Mouse (Mus musculus): ENCODE results near the gene Stau1. TPM values are rescaled to one million over a fixed set of nuclear protein-coding genes. Genes with fewer than 3 reads are reported as not detected.
"Not testable (repeated sequence)": the region's sequence is repeated elsewhere in the genome, so short reads cannot be mapped to it uniquely, and the experiment has no call there.

Stau1 gene
- total RNA-seq (2021), result 10 to 100 TPM; 63.1 to 64.5 TPM
- long read RNA-seq, experiment 1, transcript Stau1-204 (12 exons, 2,976 nt), result minor isoform, 21 of 138 reads
- long read RNA-seq, experiment 1, transcript Stau1-209 (4 exons, 774 nt), result major isoform, 51 of 138 reads
- long read RNA-seq, experiment 1, transcript Stau1-202 (12 exons, 3,569 nt), result minor isoform, 42 of 138 reads
- long read RNA-seq, experiment 1, partial matches to known transcripts, result 10 of 138 reads
- long read RNA-seq, experiment 1, other reads (novel, unspliced or antisense), result 13 of 138 reads
- long read RNA-seq, experiment 2, transcript Stau1-204 (12 exons, 2,976 nt), result minor isoform, 25 of 150 reads
- long read RNA-seq, experiment 2, transcript Stau1-202 (12 exons, 3,569 nt), result minor isoform, 39 of 150 reads
- long read RNA-seq, experiment 2, transcript Stau1-209 (4 exons, 774 nt), result major isoform, 60 of 150 reads
- long read RNA-seq, experiment 2, partial matches to known transcripts, result 8 of 150 reads
- long read RNA-seq, experiment 2, other reads (novel, unspliced or antisense), result 17 of 150 reads

GRCm38 (mm10) chr2:166995796-166996532 is at the start of gene Stau1:
Stau1 (minus strand) TSS chr2:166996299.
- peak; percentile 93 to 97 for DNase-seq (ENCODE audit: low spot score in 2 of 2)

DNA sequence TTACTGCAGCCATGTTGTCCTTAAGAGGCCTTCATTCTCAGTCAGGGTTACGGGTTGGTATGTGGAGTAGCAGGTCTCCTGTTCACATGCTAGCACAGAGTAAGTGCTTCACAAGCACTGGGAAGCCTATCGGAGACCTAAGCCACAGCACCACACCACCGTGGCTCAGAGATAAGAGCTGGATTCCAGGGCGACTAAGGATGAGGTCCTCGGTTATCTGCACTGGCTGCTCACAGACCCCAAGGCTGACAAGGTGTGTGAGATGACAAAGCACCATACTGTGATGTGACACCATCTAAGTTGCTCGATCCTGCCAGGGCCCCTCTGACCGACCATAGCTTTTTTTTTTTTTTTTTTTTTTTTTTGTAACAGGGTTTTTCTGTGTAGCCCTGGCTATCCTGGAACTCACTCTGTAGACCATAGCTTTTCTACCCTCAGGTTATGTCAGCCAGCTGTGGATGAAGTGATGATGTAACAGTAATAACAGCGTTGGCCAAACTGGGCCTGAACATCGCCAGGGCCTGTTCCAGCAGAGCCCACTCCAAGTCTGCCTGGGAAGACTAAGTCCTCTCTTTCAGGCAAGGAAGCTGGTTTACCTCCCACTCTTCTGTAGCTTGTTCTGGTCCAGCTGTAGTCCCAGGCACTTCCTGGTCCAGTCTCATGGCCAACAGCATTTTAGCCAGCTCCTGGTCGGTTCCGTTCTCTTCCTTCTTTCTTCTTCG is 47.5 kb upstream of the Stau1 start:
- no peak for DNase-seq (ENCODE audit: low spot score in 2 of 2)

GRCm38 (mm10) chr2:167039386-167039785 is 43.3 kb upstream of the Stau1 start:
- no peak for DNase-seq (ENCODE audit: low spot score in 2 of 2)

DNA sequence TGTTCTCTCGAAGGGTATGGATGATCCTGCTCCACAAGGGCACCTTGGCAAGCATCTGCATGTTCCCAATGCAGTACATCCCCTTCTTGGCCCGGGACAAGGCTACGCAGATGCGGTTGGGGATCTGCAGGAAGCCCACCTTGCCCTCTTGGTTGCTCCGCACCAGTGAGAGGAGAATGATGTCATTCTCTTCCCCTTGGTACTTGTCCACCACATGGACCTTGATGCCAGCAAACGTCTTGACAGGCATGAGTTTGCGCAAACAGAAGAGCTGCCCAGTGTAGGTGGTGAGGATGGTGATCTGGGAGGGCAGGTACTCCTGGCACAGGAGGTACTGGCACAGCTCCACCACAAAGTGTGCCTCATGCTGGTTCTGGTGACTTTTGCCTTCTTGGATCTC is 42.6 kb upstream of the Stau1 start:
- DNase-seq (ENCODE audit: low spot score in 2 of 2), result no peak

- no peak for DNase-seq (ENCODE audit: low spot score in 2 of 2)
Measured at GRCm38 (mm10) chr2:167038297-167038696, 42.2 kb upstream of the Stau1 start.

DNA sequence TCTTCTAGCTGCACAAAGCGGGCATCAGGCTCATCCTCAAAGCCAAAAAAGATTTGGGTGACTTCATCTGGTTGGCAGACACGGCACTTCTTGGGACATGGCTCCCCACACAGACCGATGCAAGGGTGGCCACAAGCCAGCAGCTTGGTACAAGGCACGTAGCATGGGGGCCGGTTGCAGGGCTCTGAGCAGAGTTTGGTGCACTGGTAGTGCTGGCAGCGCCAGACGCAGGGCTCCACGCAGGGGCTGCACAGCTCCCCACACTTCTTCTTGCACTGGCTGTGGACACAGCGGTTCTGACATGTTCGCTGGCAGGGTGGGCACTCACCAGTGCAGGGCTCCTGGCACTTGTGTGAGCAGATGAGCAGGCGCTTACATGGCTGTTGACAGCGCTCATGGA is 41.6 kb upstream of the Stau1 start:
- DNase-seq (ENCODE audit: low spot score in 2 of 2), result no peak

DNA sequence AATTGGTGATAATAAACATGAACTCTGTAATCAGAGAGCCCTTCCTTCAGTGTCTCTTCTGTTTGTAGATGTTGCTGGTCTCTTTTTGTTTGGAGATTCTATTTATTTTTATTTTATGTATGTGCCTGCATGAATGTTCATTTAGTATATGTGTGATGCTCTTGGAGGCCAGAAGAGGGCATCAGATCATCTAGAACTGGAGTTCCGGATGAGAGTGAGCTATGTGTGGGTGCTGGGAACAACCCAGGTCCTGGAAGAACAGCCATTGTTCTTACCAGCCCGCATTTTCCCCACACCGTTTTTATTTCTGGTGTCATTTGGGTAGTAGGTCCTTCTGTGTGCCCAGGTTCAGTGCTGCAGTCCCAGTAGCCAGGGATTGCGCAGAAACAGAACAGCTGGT is 34.4 kb upstream of the Stau1 start:
- DNase-seq (ENCODE audit: low spot score in 2 of 2), result no peak

DNA sequence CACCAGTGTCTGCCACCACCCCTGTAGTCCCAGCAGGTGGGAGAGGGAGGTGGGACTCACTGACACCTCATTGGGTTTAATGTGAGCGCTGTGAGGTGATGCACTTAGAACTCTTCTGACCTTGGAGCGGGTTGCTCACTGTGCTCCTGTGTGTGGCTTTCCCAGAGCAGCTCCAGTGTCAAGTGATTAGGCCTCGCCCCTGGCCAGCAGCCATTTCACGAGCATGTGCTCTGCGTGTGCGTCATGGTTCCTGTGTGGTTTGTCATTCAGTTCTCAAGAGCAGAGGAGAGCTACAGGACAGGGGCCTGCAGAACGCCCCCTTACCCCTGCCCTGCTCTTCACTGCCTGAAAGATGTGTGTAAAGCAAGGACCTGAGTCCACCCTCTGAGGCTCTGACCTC is 32.5 kb upstream of the Stau1 start:
- no peak for DNase-seq (ENCODE audit: low spot score in 2 of 2)

DNA sequence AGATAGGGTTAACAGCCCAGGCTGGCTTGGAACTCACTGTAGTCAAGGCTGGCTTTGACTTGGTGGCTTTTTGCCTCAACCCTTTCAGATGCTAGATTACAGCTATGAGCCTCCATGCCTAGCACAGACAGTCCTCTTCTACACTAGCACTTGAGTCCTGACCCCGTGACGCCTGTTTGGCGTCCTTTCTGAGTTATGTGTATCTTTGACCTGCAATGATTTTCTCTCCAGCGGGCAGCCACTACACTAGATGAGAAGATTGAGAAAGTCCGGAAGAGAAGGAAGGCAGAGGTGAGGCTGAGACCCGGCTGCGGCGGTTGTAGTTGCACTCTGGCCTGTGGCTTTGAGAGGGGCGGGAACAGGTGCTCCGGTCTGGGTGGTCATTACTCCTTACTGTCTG is 23.3 kb upstream of the Stau1 start:
- DNase-seq (ENCODE audit: low spot score in 2 of 2), result no peak

DNA sequence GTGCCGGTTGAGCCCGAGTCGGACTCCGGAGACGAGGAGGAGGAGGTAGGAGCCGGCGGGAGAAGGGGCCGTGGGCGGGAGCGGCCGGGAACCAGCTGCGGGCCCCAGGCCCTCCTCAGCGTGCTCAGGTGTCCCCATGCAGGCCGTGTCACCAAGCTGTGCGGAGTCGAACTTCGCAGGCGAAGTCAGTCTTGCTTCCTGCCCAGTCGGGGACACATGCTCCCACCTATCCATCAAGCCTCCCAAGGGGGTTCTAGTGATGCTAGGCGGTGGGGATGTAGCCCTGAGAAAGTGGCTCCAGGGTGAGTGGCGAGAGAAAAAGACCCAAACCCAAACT is 19.3 kb upstream of the Stau1 start:
- no peak for DNase-seq (ENCODE audit: low spot score in 2 of 2)

DNA sequence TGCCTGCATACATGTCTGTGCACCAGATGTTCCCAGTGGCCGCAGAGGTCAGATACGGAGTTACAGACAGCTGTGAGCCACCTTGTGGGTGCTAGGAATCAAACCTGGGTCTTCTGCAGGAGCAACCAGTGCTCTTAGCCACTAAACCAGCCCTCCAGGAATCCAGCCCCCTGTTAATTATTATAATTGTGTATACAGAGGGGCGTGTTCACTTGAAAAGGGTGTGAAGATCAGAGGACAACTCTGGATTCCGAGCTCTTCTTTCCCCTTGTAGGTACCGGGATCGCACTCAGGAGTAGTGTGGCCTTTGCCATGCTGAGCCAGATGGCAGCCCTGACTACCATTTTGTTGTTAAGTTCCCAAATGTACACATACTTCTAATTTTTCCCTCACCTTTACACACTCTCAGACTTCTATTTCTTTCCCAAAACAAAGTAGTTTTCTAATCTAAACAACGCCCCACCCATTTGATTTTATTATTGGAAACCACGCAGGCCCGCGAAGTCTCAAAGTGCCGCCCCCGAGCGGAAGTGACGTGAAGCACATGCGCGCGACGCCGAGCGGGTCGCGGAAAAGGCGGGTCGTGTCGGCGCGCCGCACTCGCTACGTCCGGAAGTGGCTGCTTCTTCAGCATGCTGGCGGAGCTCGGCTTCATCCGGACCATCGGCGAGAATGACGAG is 18.7 kb upstream of the Stau1 start, which contains the start of gene Ddx27:
Gene Ddx27, plus strand, starts transcription at position 492 of the 680 bp plus-strand sequence.
- peak; percentile 85 to 93 for DNase-seq (ENCODE audit: low spot score in 2 of 2)

DNA sequence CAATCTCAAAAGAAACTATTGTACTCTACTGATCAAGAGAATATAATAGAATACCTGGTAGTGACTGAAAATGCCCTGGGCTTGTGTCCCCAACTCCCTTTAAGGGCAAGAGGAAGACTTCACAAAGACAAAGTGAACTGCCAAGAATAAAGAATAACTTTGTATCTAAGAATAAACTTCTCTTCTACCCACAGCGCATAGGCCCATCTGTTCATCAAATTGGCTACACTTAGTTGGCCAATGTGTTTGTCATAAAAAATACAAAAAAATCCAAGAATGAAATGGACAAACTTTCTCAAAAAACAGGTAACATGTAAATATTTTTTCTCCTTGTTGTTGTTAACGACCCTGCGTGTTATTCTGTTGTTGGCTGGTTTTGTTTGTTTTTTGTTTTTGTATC is 14.4 kb upstream of the Stau1 start:
- no peak for DNase-seq (ENCODE audit: low spot score in 2 of 2)

GRCm38 (mm10) chr2:167009483-167009882 is 13.4 kb upstream of the Stau1 start:
- no peak for DNase-seq (ENCODE audit: low spot score in 2 of 2)

DNA sequence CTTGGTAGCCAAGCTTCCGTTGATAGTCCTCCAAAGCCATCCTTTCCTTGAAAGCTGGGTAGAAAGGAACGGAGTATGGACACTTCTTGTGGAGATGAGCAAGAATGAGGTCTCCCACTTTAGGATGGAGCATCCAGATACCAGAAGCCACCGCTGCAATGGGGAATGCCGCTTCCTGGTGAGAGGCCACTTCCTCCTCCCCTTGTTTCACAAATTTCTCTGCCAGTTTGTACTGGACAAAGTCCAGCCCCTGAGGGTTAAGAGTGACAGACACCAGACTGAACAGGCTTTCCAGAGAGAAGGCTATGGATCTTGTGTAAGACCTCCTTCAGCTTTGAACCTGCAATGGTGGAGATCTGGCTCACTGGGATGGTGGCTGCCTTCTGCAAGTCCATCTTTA is 11.5 kb upstream of the Stau1 start:
- not testable (repeated sequence) for DNase-seq (ENCODE audit: low spot score in 2 of 2)

GRCm38 (mm10) chr2:167007001-167007491 is 10.9 kb upstream of the Stau1 start:
- DNase-seq (ENCODE audit: low spot score in 2 of 2), result no peak

GRCm38 (mm10) chr2:167006355-167006754 is 10.3 kb upstream of the Stau1 start:
- DNase-seq (ENCODE audit: low spot score in 2 of 2), result no peak

DNA sequence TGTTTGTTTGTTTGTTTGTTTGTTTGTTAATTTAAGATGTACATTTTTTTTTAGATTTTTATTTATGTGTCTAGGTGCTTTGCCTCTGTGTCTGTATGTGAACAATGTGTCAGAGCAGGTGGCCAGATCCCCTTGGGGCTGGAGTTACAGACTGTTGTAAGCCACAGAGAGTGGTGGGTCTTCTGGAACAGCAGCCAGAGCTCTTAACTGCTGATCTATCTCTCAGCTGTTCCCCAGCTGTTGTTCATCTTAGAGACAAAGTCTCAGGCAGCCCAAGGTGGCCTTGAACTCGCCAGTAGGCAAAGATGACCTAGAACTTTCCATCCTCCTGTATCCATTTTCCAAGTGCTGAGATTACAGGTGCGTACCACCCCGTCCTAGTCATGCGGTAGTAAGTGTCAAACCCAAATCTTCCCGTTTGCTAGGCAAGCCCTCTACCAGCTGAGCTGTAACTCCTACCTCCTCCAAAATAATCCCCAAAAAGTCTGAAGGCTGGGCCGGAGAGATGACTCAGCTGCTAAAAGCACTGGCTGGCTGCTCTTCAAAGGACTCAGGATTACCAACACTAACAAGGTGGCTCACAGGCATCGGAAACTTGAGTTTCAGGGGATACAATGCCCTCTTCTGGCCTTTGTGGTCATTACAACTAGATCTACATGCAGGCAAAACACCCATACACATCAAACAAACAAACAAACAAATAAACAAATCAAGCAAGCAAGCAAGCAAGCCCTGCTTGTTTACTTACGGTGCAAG is 8.2 kb upstream of the Stau1 start:
- DNase-seq (ENCODE audit: low spot score in 2 of 2), result peak in 1 of 2 experiments; percentile 28

GRCm38 (mm10) chr2:167001486-167001885 is 5.4 kb upstream of the Stau1 start:
- DNase-seq (ENCODE audit: low spot score in 2 of 2), result no peak

DNA sequence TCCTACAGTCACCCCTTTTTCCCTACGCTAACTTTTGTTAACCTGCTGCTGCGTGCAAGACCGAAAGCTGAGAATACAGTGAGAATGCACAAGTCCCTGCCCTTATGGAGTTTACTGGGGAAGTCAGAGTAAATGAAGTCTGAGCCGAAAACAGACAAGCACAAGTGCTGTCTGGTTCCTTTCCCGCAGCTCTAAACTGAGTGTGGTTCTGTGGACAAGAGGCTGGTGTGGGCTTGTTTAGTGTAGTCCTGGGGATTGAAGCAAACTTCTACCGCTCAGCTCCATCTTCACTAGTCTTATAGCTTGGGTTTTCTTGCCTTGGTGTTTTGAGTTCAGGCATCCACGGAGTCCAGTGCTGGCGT is 415 bp upstream of the Stau1 start:
- DNase-seq (ENCODE audit: low spot score in 2 of 2), result no peak
